Mouse (Mus musculus) CH12.LX (cell line): ENCODE measurements around the gene Mybphl.

Experiments used
- CHD2 ChIP-seq: IDR thresholded peaks from 2 replicates; pipeline ENCODE4 v1.6.1; 2011; ENCODE audit warnings: low read length, improper control_type of control experiment
- CTCF ChIP-seq, 2 experiments: IDR thresholded peaks in 1 of 2; conservative IDR thresholded peaks in 1 of 2; 2 replicates each; pipeline ENCODE4 v1.5.1; 2011 to 2012; ENCODE audit warnings: low read depth in 2 of 2, low read length in 2 of 2, improper control_type of control experiment in 1 of 2, inconsistent platforms in 1 of 2, mild to moderate bottlenecking in 1 of 2, moderate library complexity in 1 of 2
- JUND ChIP-seq: conservative IDR thresholded peaks from 2 replicates; pipeline ENCODE4 v1.6.1; 2011; ENCODE audit warnings: low read depth, low read length, improper control_type of control experiment
- MYC ChIP-seq: IDR thresholded peaks from 2 replicates; pipeline ENCODE4 v1.6.1; 2011; ENCODE audit warnings: low read depth, mild to moderate bottlenecking, improper control_type of control experiment, low read length
- POLR2A ChIP-seq: IDR thresholded peaks from 2 replicates; pipeline ENCODE4 v1.6.1; 2011; ENCODE audit warnings: low read depth, mild to moderate bottlenecking, improper control_type of control experiment, low read length

- TF ChIP-seq CTCF (conservative IDR thresholded peaks at IDR 0.05 in 1 of 2, IDR thresholded peaks at IDR 0.05 in 1 of 2; ENCODE audit: low read depth in 2 of 2, low read length in 2 of 2) (no peak), POLR2A (no peak), MYC (no peak), CHD2 (no peak), JUND (no peak)
These were observed 39.9 kb upstream of the Mybphl start for GRCm38 (mm10) chr3:108324837-108325236.
